Mouse (Mus musculus) intestine, embryonic 14.5 days (tissue): ENCODE results near the gene Kansl1. TPM values are rescaled to one million over a fixed set of nuclear protein-coding genes. Genes with fewer than 3 reads are reported as not detected.

Source experiments
- ATAC-seq: fragments of 200-750 bp; cut with Nextera tagmentation; replicated peaks from 2 replicates; pipeline ENCODE4 v1.8.0; 2017; ENCODE audit warnings: low read depth, moderate number of reproducible peaks, moderate TSS enrichment, moderate library complexity; ENCODE audit not compliant: low FRiP score, low TSS enrichment
- DNase-seq: peaks from one replicate; pipeline ENCODE4 v3.0.0-alpha.2; 2018; ENCODE audit warnings: low spot score
- H3K27ac ChIP-seq: fragments of 300-500 bp; sonication (generic); 2 replicates; pipeline ENCODE4 v1.5.1; 2014; ENCODE audit warnings: low read depth, mild to moderate bottlenecking, control low read depth
- H3K27me3 ChIP-seq: fragments of 300-500 bp; sonication (generic); replicated peaks from 2 replicates; pipeline ENCODE4 v1.6.1; 2014; ENCODE audit warnings: low read length, control low read depth; ENCODE audit not compliant: control insufficient read depth, insufficient read depth
- H3K36me3 ChIP-seq: fragments of 300-500 bp; sonication (generic); 2 replicates; pipeline ENCODE4 v1.6.1; 2014; ENCODE audit warnings: low read length, control low read depth; ENCODE audit not compliant: control insufficient read depth, insufficient read depth
- H3K4me1 ChIP-seq: fragments of 300-500 bp; sonication (generic); replicated peaks from 2 replicates; pipeline ENCODE4 v1.6.1; 2014; ENCODE audit warnings: low read length, control low read depth, mixed read lengths; ENCODE audit not compliant: control insufficient read depth, insufficient read depth
- H3K4me2 ChIP-seq: fragments of 300-500 bp; sonication (generic); 2 replicates; pipeline ENCODE4 v1.6.1; 2014; ENCODE audit warnings: low read length
- H3K4me3 ChIP-seq: fragments of 300-500 bp; sonication (generic); 2 replicates; pipeline ENCODE4 v1.5.1; 2014; ENCODE audit warnings: low read depth, low read length, control low read depth, mixed read lengths
- H3K9ac ChIP-seq: fragments of 300-500 bp; sonication (generic); 2 replicates; pipeline ENCODE4 v1.6.1; 2014; ENCODE audit warnings: mild to moderate bottlenecking, low read length
- H3K9me3 ChIP-seq: fragments of 300-500 bp; sonication (generic); 2 replicates; pipeline ENCODE4 v1.6.1; 2016; ENCODE audit warnings: low read length, control low read depth; ENCODE audit not compliant: control insufficient read depth
- WGBS: fragments of 180-500 bp; shearing (Covaris S2); extraction: QIAGEN DNeasy Blood & Tissue Kit; methylation state at CpG from one replicate; pipeline ENCODE4 v1.1.7; 2014; 5-methylcytosine and 5-hydroxymethylcytosine counted together
- polyA plus RNA-seq: library from polyadenylated mRNA; unstranded; fragments of >200 nt; fragmentation: Nextera tagmentation; extraction: Ambion mirVana; gene quantifications from 2 replicates; pipeline ENCODE4 v1.2.1, GENCODE M21; 2014

The Kansl1 gene
- polyA plus RNA-seq, 1 experiment from 2014 or later: 26.7 TPM

DNA sequence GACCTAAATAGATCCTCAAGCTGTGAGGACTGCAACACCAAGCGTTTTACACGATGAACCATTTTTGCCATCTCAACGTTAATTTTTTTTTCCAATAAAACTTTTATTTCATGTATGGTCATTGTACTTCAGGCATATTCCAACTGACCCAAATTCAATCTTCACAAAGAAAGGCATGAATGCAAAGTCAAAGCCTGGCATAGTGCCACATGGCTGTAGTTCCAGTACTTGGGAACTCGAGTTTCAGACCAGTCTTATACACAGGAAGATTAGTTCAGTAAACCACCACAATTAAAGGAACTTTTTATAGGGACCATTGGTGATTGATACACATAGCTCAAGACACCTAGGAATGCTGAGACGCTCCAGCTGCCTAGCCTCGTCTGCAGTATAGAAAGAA, 75.5 kb downstream of the Kansl1 start:
- WGBS: 79% methylated on average over 6 of the region's 6 CpGs
- Histone ChIP-seq H3K9me3 (no peaks in the 10 kb centered on the region), H3K9ac (no peak overlapping the region), H3K27me3 (no peaks in the 10 kb centered on the region), H3K4me2 (no peak overlapping the region), H3K4me3 (no peak overlapping the region), H3K4me1 (no peaks in the 10 kb centered on the region), H3K27ac (no peak overlapping the region), H3K36me3 (peaks cover 16% of the 10 kb centered on the region; the same call in 1 of the 2 replicates)
- no peak for ATAC-seq
- no peak for DNase-seq

DNA sequence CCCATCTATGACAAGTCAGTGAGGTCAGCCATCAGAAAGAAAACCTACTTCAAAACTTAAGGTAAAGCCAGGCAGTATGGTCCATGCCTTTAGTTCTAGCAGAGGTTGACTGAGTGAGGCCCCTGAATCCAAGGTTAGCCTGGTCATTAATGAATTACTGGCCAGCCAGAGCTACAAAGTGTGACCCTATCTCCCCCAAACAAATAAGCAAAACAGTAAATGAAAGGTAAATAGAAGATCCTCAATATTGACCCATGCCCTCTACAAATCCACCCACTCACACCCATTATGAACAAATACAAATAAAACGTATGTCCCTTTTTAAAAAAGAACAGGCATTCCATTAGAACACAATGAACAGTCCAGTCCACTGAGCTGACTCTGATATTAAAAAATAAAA, 76.5 kb downstream of the Kansl1 start:
- 69% methylated on average over 1 of the region's 1 CpGs for WGBS
- no peak for ATAC-seq
- Histone ChIP-seq H3K36me3 (peaks cover 15% of the 10 kb centered on the region; the same call in 1 of the 2 replicates), H3K4me1 (no peaks in the 10 kb centered on the region), H3K27me3 (no peaks in the 10 kb centered on the region), H3K27ac (no peak overlapping the region), H3K4me2 (no peak overlapping the region), H3K9ac (no peak overlapping the region), H3K9me3 (no peaks in the 10 kb centered on the region), H3K4me3 (no peak overlapping the region)
- DNase-seq: no peak

DNA sequence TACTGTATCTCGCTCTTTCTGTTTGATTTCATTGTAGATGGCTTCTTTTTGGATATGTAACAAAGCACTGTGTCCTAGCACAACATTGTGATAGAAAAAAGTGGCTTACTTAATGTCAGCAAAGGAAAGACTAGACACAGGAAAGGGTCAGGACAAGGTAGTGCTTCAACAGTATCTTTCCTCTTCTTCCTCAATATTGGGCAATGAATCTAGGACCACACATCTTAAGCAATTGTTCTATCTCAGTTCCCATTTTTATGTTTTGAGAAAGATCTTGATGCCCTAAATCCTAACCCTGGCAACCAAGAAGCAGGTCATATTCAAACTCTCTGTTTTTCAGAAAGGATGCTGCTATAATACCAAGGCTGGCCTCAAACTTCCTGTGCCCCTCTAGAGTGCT, 81.4 kb downstream of the Kansl1 start:
- no peaks in the 10 kb centered on the region for H3K4me1 ChIP-seq

DNA sequence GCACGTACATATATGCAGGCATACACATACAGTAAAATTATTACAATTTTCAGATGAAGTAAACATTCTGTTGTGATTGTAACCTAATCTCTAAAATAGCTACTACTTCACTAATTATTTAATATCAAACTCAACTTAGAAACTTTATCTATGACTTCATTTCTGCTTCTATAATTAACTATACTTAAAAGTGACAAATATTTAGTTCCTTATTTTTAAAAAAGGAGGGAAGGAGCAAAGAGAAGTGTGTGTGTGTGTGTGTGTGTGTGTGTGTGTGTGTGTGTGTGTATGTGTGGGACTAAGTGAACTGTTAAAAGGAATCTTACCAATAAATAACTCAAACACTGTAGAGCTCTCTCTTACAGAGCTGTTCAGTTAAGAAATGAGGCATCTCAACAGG, 82.1 kb downstream of the Kansl1 start:
- 94% methylated on average over 1 of the region's 1 CpGs for WGBS
- no peaks in the 10 kb centered on the region for H3K36me3 ChIP-seq
- no peaks in the 10 kb centered on the region for H3K4me1 ChIP-seq
- H3K27me3 ChIP-seq: no peaks in the 10 kb centered on the region
- no peak for DNase-seq
- no peak overlapping the region for H3K27ac ChIP-seq
- H3K9me3 ChIP-seq: no peaks in the 10 kb centered on the region
- no peak overlapping the region for H3K4me2 ChIP-seq
- H3K9ac ChIP-seq: no peak overlapping the region
- no peak for ATAC-seq
- H3K4me3 ChIP-seq: no peak overlapping the region

More for the DNA sequence above, 81.4 kb downstream of the Kansl1 start:
- H3K36me3 ChIP-seq: no peaks in the 10 kb centered on the region
- 98% methylated on average over 1 of the region's 1 CpGs for WGBS
- no peak overlapping the region for H3K9ac ChIP-seq
- no peaks in the 10 kb centered on the region for H3K27me3 ChIP-seq
- no peak for ATAC-seq
- no peak overlapping the region for H3K4me2 ChIP-seq
- no peak for DNase-seq
- no peaks in the 10 kb centered on the region for H3K9me3 ChIP-seq
- no peak overlapping the region for H3K27ac ChIP-seq
- no peak overlapping the region for H3K4me3 ChIP-seq

DNA sequence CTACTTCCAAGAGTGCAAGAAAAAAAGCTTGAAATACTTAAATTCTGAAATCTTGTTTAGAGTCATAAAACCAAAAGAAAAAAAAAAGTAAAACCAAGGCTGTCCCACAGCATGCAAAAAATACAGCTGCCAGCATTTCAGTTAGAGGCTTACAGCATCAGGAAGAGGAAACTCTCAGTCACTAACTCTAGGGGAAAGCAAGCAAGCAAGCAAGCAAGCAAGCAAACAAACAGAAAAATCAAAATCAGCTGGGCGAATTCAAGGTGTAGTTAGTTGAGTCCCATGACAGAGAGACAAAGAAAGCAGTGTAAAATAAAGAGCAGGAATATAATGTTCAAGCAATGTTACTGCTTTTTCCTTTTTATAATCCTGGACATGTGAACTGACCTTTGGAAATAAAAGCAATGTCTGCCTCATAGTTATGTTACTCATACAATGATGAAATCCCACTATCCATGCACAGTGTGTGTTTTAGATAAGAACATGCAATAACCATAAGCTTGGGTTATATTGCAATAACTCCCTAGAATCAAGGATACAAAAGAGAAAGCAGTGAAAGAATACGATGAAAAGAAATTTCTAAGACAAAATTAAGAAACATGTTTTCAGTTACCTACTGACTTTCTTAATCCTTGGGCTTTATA, 85.4 kb downstream of the Kansl1 start:
- no peaks in the 10 kb centered on the region for H3K4me1 ChIP-seq
- no peaks in the 10 kb centered on the region for H3K9me3 ChIP-seq
- no peak overlapping the region for H3K27ac ChIP-seq
- no peaks in the 10 kb centered on the region for H3K27me3 ChIP-seq
- no peaks in the 10 kb centered on the region for H3K36me3 ChIP-seq
- no peak for ATAC-seq
- no peak overlapping the region for H3K9ac ChIP-seq
- 85% methylated on average over 2 of the region's 2 CpGs for WGBS
- H3K4me2 ChIP-seq: no peak overlapping the region
- H3K4me3 ChIP-seq: no peak overlapping the region
- no peak for DNase-seq

DNA sequence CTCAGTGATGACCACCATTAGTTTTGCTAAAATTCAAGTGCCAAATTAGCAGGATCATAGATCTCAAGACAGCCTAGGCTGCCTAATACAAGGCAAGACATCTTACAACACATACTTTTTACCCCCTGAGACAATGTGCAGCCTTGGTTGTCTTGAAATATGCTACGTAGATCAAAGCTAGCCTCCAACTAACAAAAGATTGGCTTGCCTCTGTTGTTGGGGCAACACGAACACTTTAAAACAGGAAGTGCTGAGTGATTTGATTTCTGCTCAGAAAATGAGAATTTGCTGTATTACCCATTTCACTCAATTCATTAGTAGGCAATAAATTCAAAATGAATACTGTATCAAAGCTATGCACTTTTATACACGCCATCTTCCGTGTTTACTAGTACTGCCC, 86.8 kb downstream of the Kansl1 start:
- no peak overlapping the region for H3K4me3 ChIP-seq
- H3K27ac ChIP-seq: no peak overlapping the region
- no peak overlapping the region for H3K4me2 ChIP-seq
- H3K9ac ChIP-seq: no peak overlapping the region
- H3K9me3 ChIP-seq: no peaks in the 10 kb centered on the region
- 80% methylated on average over 4 of the region's 4 CpGs for WGBS
- H3K36me3 ChIP-seq: 0 out of 2 replicates have a peak, but pooled peaks cover 7% of the 10 kb centered on the region
- H3K4me1 ChIP-seq: no peaks in the 10 kb centered on the region
- no peaks in the 10 kb centered on the region for H3K27me3 ChIP-seq
- ATAC-seq (no peak), DNase-seq (no peak)

DNA sequence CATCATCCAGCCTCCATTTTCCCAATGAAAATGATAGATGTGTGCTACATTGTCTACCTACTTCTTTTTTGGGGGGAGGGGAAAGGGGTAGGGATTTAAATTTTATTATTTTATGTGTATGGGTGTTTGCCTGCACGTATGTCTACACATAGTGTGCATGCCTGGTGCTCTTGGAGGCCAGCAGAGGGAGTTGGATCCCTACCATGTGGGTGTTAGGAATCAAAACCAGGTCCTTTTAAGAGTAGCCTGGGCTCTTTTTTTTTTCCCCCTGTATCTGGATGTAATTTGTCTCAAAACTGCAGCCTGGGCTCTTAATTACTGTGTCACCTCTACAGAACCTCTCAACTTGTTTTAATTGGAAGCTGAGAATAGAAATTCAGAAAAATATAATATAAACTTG, 89.0 kb downstream of the Kansl1 start:
- Histone ChIP-seq H3K9me3 (no peaks in the 10 kb centered on the region), H3K4me2 (no peak overlapping the region), H3K9ac (no peak overlapping the region), H3K4me1 (no peaks in the 10 kb centered on the region), H3K27me3 (no peaks in the 10 kb centered on the region), H3K4me3 (no peak overlapping the region), H3K27ac (no peak overlapping the region), H3K36me3 (peaks cover 15% of the 10 kb centered on the region)
- no peak for DNase-seq
- ATAC-seq: no peak
- WGBS: 85% methylated on average over 1 of the region's 1 CpGs

DNA sequence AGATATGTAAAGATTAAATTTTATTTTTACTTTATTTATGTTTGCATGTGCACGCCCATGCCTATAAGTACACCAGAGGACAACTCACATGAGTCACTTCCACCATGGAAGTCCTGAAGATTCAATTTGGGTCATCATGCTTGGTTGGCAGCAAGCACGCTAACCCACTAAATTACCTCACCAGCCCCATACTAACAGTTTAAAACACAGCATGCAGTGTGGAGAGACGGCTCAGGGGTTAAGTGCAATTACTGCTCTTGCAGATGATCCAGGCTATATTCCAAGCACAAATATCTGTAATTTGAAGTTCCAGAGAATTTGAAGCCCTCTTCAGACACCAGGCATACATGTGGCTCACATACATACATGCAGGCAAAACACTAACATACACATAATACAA, 92.4 kb downstream of the Kansl1 start:
- no peak overlapping the region for H3K4me3 ChIP-seq
- DNase-seq (no peak), ATAC-seq (no peak)
- no peaks in the 10 kb centered on the region for H3K4me1 ChIP-seq
- no peak overlapping the region for H3K4me2 ChIP-seq
- no peaks in the 10 kb centered on the region for H3K27me3 ChIP-seq
- H3K36me3 ChIP-seq: peaks cover 37% of the 10 kb centered on the region
- no peak overlapping the region for H3K27ac ChIP-seq
- WGBS: 92% methylated on average over 3 of the region's 3 CpGs
- H3K9me3 ChIP-seq: no peaks in the 10 kb centered on the region
- H3K9ac ChIP-seq: no peak overlapping the region

DNA sequence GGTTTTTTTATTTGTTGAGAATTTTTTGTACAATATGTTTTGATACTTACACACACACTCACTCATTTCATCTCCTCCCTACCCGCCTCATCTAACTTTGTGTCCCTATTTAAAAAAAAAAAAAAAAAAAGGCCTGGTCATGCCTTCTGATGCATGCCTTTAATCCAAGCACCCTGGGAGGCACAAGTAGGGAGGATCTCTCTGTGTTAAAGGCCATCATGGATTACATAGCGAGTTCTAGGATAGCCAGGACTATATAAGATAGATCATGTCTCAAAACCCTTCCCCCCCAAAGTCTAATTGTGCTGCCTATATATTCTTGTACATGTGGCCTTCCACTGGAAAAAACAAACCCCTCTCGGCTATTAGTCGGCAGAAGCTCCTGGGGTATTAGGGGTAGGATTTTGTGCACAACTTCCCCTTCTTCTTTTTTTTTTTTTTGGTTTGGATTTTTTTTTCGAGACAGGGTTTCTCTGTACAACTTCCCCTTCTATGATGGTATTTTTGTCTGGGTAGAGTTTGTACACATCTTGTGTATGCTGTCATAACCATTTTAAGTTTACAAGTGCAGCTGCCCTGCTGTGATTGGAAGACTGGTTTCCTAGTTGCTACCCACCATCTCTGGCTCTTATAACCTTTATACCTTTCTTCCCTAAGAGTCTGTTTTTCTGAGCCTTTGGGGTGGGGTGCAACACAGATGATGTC, 101.0 kb downstream of the Kansl1 start:
- H3K36me3 ChIP-seq: peaks cover 44% of the 10 kb centered on the region
- ATAC-seq (no peak), DNase-seq (no peak)
- H3K27ac ChIP-seq: no peak overlapping the region
- WGBS: 90% methylated on average over 5 of the region's 5 CpGs
- H3K9me3 ChIP-seq: no peaks in the 10 kb centered on the region
- no peaks in the 10 kb centered on the region for H3K27me3 ChIP-seq
- H3K4me1 ChIP-seq: no peaks in the 10 kb centered on the region
- no peak overlapping the region for H3K4me2 ChIP-seq
- no peak overlapping the region for H3K4me3 ChIP-seq
- no peak overlapping the region for H3K9ac ChIP-seq
